Mouse (Mus musculus) cerebellum, adult 2 months (tissue): ENCODE data around the gene Ppp3ca.

ENCODE experiments used
- CTCF ChIP-seq: fragments of 200-500 bp; IDR thresholded peaks from 2 replicates; pipeline ENCODE4 v1.5.1; 2011; ENCODE audit warnings: low read depth, mild to moderate bottlenecking, control low read depth, low read length, moderate library complexity, borderline replicate concordance; ENCODE audit not compliant: insufficient read depth
- POLR2A ChIP-seq: fragments of 200-500 bp; IDR thresholded peaks from 2 replicates; pipeline ENCODE4 v1.6.1; 2011; ENCODE audit warnings: low read length, control low read depth, borderline replicate concordance; ENCODE audit not compliant: insufficient read depth

GRCm38 (mm10) chr3:136673363-136673762 lies 3.4 kb downstream of the Ppp3ca start:
- TF ChIP-seq CTCF (no peak), POLR2A (no peak)
